Mouse (Mus musculus): ENCODE data around the gene Pds5b.
"Not testable (repeated sequence)": the region's sequence is repeated elsewhere in the genome, so short reads cannot be mapped to it uniquely, and the experiment has no call there.

Pds5b gene

GRCm38 (mm10) chr5:150673153-150673835 is at the start of gene Pds5b:
Gene Pds5b (plus strand): TSS chr5:150673739.
- peak; percentile 98 for DNase-seq (ENCODE audit: low read depth, low spot score)

DNA sequence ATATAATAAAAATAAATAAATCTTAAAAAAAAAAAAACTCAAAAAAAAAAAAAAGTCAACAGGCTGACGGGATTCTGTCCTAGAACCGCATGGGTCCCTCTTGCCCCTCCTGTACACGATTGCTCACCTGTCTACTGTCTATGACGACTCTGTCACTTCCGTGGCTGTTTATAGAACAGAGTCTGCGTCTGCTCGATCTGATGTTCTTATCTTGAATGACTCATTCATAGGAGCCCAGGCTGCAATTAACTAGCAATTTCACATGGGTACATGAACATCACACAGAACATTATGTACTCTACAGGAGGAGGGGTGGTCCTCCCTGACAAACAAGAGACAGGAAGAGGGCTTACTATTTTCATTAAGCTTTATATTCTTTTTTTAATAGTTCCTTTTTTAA is 48.0 kb upstream of the Pds5b start:
- DNase-seq (ENCODE audit: low read depth, low spot score), result no peak

DNA sequence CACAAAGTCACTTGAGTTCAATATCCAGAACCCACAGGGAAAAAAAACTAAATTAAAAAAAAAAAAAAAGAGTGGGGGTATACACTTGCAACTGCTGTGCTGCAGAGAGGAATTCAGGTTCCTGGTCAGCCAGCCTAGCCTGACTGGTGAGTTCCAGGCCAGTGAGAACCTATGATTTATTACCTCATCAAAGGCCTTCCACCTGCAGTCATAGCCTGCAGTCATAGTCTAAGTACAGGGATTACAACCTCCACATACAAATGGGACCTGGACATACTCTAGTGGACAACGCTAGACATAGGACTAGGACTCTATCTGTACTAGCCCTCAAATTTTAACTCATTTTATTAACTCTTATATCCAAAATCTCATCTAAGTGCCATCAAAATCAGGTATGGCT is 44.3 kb upstream of the Pds5b start:
- DNase-seq (ENCODE audit: low read depth, low spot score), result no peak

GRCm38 (mm10) chr5:150629692-150630091 is 43.8 kb upstream of the Pds5b start:
- DNase-seq (ENCODE audit: low read depth, low spot score), result no peak

DNA sequence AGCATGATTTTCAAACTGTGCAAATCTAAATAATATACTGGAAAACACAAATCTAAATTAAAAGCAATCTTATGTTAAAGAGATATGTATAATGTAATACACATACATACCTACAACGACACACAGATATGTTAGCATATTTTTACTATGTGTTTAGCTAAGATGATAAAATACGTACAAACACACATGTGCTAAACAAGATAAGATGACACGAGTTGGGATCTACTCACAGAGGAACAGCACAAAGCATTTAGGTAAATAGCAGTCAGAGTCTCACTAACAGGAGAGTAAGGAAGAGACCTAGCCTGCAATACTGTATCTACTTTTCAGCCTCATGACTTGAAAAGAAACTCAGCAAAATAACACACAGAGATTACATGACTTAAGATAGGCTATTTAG is 32.1 kb upstream of the Pds5b start:
- DNase-seq (ENCODE audit: low read depth, low spot score), result no peak

DNA sequence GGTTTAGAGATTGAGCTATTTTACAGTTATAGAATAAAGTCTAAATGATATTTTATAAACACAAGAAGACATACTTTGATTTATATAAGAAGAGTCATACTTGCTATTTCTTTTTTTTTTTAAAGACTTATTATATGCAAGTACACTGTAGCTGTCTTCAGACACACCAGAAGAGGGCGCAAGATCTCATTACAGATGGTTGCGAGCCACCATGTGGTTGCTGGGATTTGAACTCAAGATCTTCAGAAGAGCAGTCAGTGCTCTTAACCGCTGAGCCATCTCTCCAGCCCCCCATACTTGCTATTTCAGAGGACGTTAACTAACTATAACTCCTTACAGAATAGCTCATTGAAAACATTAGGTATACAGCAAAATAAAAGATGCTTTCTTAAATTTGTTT is 30.1 kb upstream of the Pds5b start:
- DNase-seq (ENCODE audit: low read depth, low spot score), result not testable (repeated sequence)

DNA sequence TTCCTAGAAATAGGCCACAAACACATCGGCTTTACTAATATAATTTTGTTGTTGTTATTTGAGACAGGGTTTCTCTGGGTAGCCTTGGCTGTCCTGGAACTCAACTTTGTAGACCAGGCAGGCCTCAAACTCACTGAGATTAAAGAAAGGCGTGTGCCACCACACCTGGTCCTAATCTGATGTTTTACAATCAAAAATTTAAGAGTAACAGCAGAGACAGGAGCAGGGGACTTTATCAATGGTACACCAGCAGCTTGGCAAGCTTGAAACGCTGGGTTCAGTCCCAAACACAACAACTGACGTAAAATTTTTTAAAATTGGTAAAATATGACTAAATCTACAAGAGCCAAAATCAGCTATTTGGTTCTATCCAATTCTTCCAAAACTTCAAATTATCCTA is 28.6 kb upstream of the Pds5b start:
- no peak for DNase-seq (ENCODE audit: low read depth, low spot score)

- DNase-seq (ENCODE audit: low read depth, low spot score), result no peak
Observed at GRCm38 (mm10) chr5:150652578-150652977, 21.0 kb upstream of the Pds5b start.

DNA sequence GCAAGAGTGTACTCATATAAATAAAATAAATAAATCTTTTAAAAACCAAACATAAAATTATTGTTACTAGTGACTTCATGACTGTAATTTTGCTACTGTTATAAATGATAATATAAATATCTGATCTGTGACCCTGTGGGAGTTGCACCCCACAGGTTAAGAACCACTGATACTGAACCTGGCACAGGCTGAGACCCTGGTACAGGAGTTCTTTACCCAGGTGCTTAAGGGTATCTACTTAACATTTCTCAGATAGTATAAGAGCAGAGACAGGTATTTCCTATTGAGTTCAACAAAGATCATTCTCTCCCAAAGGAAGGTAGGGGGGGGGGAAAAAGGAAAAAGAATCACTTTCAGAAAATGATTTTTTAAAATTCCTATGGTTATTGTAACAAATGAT is 19.0 kb upstream of the Pds5b start:
- no peak for DNase-seq (ENCODE audit: low read depth, low spot score)

GRCm38 (mm10) chr5:150659425-150659824 is 14.1 kb upstream of the Pds5b start:
- not testable (repeated sequence) for DNase-seq (ENCODE audit: low read depth, low spot score)

DNA sequence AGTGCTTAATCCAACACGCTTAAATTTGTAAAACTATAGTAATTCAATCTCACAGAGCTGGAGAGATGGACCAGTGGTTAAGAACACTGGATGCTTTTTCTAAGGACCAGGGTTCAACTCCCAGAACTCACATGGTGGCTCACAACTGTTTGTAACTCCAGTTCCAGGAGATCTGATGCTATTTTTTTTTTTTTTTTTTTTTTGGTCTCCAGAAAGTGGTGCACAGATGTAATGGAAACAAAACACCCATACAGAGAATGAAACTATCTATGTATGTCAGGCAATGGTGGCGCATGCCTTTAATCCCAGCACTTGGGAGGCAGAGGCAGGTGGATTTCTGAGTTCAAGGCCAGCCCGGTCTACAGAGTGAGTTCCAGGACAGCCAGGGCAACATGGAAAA is 13.2 kb upstream of the Pds5b start:
- not testable (repeated sequence) for DNase-seq (ENCODE audit: low read depth, low spot score)

- not testable (repeated sequence) for DNase-seq (ENCODE audit: low read depth, low spot score)
Observed at GRCm38 (mm10) chr5:150663926-150664325, 9.6 kb upstream of the Pds5b start.

DNA sequence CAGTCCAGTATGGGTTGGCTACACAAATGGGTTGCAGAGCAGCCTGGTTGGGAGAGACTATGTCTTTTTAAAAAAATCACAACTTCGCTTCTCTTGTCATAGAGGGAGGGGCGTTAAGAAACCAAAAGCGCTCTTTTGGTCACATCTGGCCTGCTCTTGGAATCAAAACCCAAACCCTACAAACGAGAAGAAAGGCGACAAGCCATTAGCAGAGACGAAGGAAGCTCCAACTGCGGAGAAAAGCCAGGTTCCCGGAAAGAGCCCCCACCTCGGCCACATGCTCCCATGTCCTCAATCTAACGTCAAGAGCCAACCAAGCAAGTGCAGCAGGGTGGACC is 8.8 kb upstream of the Pds5b start:
- no peak for DNase-seq (ENCODE audit: low read depth, low spot score)

DNA sequence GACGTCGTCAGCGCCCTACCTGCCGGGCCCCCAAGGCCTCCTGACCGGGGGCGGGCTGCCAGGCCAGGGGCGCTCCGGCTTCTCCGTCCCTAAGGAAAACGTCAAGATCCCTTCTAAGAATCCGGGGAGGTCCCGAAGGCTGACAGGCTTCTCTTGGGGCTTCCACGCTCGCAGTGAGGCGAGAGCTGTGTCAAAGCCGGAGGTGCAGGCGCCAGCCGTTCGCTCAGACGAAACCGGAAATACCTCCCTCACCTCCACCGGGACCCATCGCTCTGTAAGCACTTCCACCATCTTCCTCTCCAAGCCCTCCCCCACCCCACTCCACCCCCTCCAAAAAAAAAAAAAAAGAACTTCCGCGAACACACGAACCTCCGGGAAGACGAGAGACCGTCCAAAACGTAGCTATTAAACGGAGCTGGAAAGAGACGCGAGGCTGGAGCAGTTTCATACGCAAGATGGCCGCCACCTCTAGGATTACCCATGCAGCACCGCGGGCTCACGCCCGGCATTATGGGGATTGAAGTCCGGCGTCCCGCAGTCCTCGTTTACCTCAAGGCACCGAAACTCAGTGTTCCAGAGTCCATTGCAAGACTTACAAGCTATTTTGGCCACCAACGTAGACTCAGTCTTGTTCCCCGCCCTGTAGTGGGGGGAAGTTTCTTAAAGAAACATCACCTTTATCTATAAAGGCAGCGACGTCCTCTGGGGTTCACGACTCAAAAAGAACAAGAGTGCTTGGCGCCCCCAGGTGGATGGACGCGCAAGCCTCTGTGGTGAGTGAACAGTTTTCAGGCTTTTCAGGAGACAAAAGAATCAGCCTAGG is 8.2 kb upstream of the Pds5b start:
- DNase-seq (ENCODE audit: low read depth, low spot score), result peak; percentile 99

- DNase-seq (ENCODE audit: low read depth, low spot score), result not testable (repeated sequence)
Observed at GRCm38 (mm10) chr5:150666133-150666739, 7.3 kb upstream of the Pds5b start, which contains the start of gene N4bp2l2. Gene N4bp2l2 (minus strand): TSS chr5:150666183.

- peak; percentile 30 for DNase-seq (ENCODE audit: low read depth, low spot score)
Observed at GRCm38 (mm10) chr5:150668731-150669130, 4.8 kb upstream of the Pds5b start.

DNA sequence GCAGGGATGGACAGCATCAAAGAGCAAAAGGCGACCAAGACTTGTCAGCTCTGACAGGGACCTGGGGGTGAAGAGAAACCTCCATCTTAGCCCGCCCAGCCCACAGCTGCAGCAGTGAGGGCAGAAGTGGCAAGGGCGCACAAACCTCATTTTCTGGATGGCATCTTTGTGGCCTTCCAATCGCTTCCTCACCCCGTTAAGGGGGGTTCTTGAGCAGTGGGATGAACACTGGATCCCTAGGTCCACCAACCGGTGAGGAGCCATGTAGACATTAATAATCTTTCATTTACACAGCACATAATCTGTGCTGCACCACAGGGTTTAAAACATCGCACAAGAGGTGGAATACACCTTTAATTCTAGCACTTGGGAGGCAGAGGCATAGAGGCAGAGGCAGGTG is 1.2 kb upstream of the Pds5b start:
- DNase-seq (ENCODE audit: low read depth, low spot score), result no peak

DNA sequence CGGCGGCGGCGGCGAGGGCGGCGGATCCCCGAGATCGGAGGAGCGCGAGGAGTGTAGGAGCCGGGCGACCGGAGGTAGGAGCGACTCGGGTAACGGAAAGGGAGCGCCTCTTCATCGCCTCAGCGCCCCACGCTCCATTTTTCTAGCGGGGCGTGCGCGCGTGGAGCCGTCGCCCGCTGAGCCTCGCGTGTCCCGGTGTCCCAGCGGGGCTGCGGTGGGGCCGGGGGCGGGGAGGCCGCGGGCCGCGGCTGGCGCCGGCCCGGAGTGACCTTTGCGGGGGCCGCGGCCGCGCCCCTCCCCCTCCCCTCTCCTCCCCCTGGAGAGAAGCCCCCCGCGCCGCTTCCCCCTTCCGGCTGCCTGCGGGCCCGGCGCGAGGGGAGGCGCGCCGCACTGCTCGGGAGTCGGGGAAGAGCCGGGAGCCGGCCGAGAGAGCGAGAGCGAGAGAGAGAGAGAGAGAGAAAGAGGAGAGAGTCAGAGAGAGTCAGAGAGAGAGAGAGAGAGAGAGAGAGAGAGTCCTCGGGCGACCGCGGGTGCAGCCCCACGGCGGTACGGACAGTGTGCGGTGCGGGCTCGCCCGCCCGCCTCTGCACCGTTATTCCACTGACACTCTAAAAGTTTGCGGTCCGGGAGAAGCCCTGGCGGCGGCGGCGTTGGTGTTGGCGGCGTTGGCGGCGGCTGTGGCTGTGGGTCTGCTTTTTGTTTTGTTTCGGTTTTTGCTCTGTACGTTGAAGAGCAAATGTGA is 512 bp downstream of the Pds5b start:
- peak; percentile 56 for DNase-seq (ENCODE audit: low read depth, low spot score)

DNA sequence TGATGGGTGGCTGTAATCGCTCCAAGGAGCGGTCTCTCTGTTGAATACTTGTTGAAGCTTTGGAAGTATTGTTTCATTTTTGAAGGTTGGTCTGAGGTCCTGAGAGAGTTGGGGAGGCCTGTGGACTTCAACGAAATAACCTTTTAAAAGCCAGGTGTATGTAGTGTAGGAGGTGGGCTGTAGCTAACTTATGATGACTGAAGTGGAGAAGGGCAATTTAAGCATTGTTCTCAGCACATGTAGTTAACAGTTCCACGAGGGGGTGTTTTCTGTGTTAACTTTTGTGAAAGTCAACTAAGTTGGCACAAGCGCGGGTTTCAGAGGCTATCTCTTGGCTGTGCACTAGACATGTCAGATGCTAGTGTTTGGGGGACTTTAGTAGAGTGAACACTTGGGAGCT is 1.3 kb downstream of the Pds5b start:
- no peak for DNase-seq (ENCODE audit: low read depth, low spot score)

- DNase-seq (ENCODE audit: low read depth, low spot score), result peak; percentile 36
Observed at GRCm38 (mm10) chr5:150682862-150683261, 9.3 kb downstream of the Pds5b start.

GRCm38 (mm10) chr5:150690685-150691084 is 17.1 kb downstream of the Pds5b start:
- no peak for DNase-seq (ENCODE audit: low read depth, low spot score)

DNA sequence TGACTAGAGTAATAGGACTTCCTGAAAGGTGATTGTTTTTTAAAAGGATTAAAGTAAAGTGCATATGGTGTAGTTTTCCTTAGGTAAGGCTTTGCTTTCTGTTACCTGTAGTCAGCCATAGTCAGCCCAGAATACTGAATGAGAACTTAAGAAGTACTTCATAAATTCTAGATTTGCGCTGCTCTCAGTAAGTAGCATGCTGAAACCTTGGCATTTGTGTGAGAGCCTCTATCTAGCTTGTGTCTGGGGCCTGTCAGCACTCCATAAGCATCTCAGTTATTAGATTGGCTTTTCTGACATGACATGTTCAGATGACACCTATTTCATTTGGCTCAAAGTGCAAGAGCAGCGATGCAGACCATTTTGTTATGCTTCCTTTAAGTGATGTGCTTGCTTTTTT is 19.7 kb downstream of the Pds5b start:
- no peak for DNase-seq (ENCODE audit: low read depth, low spot score)
